Mouse (Mus musculus): ENCODE measurements around the gene Nucb1.
"Not testable (repeated sequence)": the region's sequence is repeated elsewhere in the genome, so short reads cannot be mapped to it uniquely, and the experiment has no call there.

Gene Nucb1

GRCm38 (mm10) chr7:45524841-45525621, 14.8 kb upstream of the Nucb1 start:
- no peak for DNase-seq

- DNase-seq, result no peak
These were observed 13.5 kb upstream of the Nucb1 start for GRCm38 (mm10) chr7:45523678-45524170.

GRCm38 (mm10) chr7:45522957-45523676, 12.9 kb upstream of the Nucb1 start:
- no peak for DNase-seq

DNA sequence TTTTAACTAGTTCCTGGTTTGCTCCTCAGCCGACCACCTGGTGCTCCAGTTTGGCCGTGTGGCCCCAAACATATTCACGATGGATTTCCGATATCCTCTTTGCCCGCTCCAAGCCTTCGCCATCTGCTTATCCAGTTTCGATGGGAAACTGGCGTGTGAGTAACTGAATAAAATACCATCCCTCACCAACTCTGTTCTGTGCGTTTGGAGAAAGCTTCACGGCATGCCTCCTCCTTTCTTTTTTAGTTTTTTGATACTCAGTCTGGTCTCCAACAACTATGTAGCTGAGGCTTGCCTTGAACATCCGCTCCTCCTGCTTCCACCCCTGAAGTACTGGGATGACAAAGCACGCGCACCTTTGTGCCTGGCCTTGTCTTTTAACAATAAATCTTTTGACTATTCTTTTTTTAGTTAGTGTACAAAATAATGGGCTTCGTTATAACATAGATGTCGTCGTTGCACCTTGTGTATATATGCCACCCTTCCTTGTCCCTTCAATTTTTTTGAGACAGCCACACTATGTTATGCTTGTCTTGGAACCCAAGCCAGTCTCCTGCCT, 12.1 kb upstream of the Nucb1 start:
- no peak for DNase-seq

DNA sequence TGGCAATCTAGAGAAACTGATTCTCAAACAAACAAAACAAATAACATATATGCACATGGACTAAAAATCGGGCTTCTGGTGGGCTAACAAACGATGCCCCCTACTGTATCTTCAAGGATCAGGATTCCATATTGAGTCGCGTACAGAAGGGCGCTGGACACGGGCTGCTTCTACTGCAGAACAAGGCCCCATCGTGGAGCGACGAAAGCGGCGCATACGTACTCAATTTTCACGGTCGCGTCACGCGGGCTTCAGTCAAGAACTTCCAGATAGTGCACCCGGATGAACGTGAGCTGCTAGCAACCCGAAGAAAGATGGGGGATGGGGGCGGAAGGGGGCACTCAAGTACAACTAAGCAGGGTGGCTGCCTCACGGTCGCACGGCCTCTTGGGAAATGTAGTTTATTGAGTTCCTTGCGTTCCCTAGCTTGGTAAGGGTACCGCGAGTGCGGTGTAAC, 11.6 kb upstream of the Nucb1 start:
- peak; percentile 84 to 90 for DNase-seq

- DNase-seq, result no peak
These were observed 10.4 kb upstream of the Nucb1 start for GRCm38 (mm10) chr7:45520605-45521004.

DNA sequence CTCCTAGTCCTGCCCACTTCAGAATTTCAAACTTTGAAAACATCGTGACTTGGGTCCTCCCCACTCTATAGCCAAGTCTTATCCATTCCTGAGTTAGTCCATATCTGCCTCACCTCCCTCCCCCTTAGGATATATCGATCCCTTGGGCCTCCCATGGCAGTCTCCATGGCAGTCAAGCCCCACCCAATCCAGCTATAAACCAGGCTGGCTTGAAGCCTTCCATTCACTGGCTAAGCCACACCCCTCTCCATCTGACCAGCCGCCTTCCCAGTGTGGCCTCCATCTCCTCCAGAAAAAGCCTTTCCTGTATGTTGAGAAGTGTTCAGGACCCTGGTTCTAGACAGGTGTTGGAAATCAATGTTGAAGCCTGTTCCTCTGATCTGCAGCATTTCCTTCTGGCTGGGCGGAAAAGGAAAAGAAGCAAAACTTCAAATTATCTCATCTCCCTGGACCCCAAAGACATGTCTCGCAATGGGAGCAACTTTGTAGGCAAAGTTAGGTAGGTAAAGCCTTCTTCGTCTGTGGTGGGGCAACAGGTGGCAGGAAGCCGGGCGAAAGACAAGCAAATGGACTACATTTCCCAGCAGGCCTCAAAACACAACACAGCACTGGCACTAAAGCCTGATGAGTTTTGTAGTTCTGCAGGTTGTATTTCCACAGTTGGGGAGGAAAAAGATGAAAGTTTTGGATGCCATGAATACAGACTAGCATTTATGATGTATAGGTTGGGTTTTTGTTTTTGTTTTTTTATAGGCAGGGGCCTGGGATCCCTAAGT, 9.3 kb upstream of the Nucb1 start:
- DNase-seq, result no peak

DNA sequence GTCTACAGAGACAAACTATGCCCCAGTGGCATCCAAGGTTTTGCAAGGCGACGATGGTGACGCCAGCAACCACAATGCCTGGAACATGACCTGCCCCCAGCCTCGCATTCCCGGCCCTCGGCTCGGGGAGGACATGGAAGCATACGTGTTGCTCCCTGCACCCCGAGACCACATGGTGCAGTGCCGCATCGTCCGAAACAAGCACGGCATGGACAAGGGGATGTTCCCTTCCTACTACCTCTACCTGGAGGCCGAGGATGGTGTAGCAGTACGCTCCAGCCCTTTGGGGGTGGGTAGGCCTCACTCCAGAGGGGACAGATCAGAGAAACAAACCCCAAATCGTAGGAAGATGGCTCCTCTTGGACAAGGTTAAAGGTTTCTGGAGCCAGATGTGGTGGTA, 8.4 kb upstream of the Nucb1 start:
- no peak for DNase-seq

GRCm38 (mm10) chr7:45516846-45517245, 6.6 kb upstream of the Nucb1 start:
- DNase-seq, result not testable (repeated sequence)

DNA sequence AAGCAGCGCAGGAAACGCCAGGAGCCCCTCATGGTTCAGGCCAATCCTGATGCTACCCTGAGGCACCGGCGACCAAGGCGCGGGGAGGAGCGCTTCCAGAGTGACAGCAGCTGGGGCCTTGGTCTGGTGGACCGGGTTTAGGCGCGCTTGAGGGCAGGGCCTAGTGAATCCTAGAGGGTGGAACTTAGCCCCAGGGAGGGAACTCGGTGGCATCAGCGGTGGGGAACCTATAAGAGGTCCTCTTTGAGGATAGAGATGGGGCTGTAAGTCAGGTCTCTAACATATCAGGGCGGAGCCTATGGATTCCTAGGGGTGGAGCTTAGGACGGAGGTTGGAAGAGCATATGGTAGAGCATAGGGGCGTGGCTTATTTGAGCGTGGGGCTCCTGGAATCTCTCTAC, 5.2 kb upstream of the Nucb1 start:
- no peak for DNase-seq

DNA sequence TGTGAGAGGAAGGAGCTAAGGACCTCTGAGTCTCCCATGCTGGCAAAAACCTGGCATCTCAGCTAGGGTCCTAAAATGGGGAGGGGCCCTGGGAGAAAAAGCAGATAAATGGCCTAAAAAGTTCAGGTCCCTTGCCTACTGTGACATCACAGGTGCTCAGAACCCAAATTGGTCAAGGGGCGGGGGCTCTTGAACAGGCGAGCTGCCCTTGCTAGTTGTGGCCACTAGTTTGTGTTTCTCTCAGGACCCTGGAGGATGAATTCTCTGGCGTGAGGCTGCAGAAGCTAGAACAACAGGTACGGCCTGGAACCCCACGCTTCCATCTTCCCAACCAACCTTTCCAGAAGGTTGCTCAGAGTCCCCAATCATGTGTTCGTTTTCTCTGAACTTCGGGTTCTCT, 4.2 kb upstream of the Nucb1 start:
- no peak for DNase-seq

GRCm38 (mm10) chr7:45509181-45509882, 874 bp downstream of the Nucb1 start:
- no peak for DNase-seq

DNA sequence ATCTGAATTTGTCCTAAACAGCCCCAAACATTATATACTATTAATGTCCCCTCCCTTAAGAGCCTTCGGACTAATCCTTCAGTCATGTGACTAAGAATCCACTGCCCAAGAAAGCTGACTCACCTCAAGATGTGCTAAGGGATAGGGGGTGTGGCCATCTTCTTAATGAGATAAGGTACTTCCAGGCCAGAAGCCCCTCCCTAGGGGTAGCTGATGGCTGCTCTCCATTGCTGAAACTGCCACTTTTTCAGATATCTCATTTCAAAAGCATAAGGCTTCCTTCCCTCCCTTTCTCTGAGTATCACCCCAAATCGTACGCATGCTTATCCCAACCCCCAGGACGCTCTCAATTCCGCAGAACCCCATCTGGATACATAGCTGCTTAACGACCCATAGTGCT, 1.6 kb downstream of the Nucb1 start:
- DNase-seq, result no peak

GRCm38 (mm10) chr7:45507583-45507982, 2.6 kb downstream of the Nucb1 start:
- DNase-seq, result no peak

DNA sequence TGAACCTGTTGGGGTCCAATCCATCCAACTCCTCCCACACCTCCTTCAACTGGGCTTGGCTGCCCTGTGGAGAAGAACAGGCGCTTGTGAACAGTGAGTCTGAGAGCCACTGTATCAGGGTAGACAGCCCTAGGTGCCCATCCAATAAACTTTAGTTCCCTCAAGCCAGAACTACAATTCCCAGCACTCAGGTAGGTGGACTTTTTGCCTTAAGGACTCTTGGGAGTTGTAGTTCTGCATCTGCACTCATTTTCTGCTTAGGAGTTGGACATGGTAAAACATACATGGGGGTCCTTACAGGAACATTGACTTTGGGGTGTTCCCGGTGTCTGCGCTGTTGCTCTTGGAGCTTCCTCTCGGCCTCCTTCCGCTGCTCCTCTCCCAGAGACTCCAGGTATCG, 11.8 kb downstream of the Nucb1 start:
- DNase-seq, result no peak

GRCm38 (mm10) chr7:45494548-45494947, 15.7 kb downstream of the Nucb1 start:
- DNase-seq, result no peak

- no peak for DNase-seq
These were observed 17.3 kb downstream of the Nucb1 start for GRCm38 (mm10) chr7:45492951-45493350.

GRCm38 (mm10) chr7:45492225-45492844, 17.9 kb downstream of the Nucb1 start:
- no peak for DNase-seq

GRCm38 (mm10) chr7:45491264-45491663, 18.9 kb downstream of the Nucb1 start:
- DNase-seq, result no peak

- DNase-seq, result no peak
These were observed 19.4 kb downstream of the Nucb1 start for GRCm38 (mm10) chr7:45490822-45491221.

- no peak for DNase-seq
These were observed 20.6 kb downstream of the Nucb1 start for GRCm38 (mm10) chr7:45489578-45489977.

Data from thymus, adult 18-20 months (tissue).